Mouse (Mus musculus) heart, embryonic 10.5 days (tissue): Measurements from ENCODE around the gene Chmp6. TPM values are rescaled to one million over a fixed set of nuclear protein-coding genes. Genes with fewer than 3 reads are reported as not detected.

Experiments
- DNase-seq: peaks from one replicate; pipeline ENCODE4 v3.0.0-alpha.2; 2017; ENCODE audit warnings: low spot score
- H3K27ac ChIP-seq: fragments of 300-500 bp; sonication (generic); 2 replicates; pipeline ENCODE4 v1.5.1; 2016; ENCODE audit warnings: mild to moderate bottlenecking
- H3K27me3 ChIP-seq: fragments of 300-500 bp; sonication (generic); 2 replicates; pipeline ENCODE4 v1.6.1; 2016; ENCODE audit warnings: mild to moderate bottlenecking; ENCODE audit not compliant: poor library complexity, insufficient read depth, severe bottlenecking
- H3K36me3 ChIP-seq: fragments of 300-500 bp; sonication (generic); 2 replicates; pipeline ENCODE4 v1.6.1; 2016; ENCODE audit warnings: mild to moderate bottlenecking, moderate library complexity
- H3K4me1 ChIP-seq: fragments of 300-500 bp; sonication (generic); 2 replicates; pipeline ENCODE4 v1.6.1; 2016; ENCODE audit warnings: mild to moderate bottlenecking
- H3K4me3 ChIP-seq: fragments of 300-500 bp; sonication (generic); 2 replicates; pipeline ENCODE4 v1.5.1; 2016; ENCODE audit warnings: mild to moderate bottlenecking, moderate library complexity
- H3K9me3 ChIP-seq: fragments of 300-500 bp; sonication (generic); 2 replicates; pipeline ENCODE4 v1.6.1; 2016; ENCODE audit warnings: mild to moderate bottlenecking, moderate library complexity
- WGBS: fragments of 180-500 bp; shearing (Covaris S2); methylation state at CpG from one replicate; pipeline ENCODE4 v1.1.7; 2016; 5-methylcytosine and 5-hydroxymethylcytosine counted together
- polyA plus RNA-seq: library from polyadenylated mRNA; unstranded; fragments of >200 nt; fragmentation: Nextera tagmentation; extraction: Ambion mirVana; gene quantifications from 2 replicates; pipeline ENCODE4 v1.2.1, GENCODE M21; 2016

Chmp6 gene
- polyA plus RNA-seq, 1 experiment from 2014 or later = 96.6 TPM

DNA sequence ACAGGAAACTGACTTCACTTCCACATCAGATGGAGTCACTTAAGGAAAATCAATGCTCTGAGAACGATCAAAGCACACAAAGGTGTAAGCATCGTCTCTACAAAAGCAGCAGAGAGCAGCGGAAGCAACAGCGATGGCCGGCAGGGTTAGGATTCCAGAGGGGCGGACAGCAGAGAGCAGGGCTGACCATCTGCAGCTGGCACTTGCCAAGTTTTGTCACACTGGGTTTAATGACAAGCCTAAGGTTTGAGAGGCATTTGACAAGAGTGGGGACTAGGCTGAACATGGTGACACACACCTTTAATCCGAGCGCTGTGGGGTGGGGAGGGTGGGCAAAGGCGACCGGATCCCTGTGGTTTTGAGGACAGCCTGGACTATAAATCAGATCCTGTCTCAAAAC is 18.6 kb downstream of the Chmp6 start:
- H3K4me1 ChIP-seq = peaks cover 24% of the 10 kb centered on the region
- H3K4me3 ChIP-seq = no peak overlapping the region
- H3K36me3 ChIP-seq = no peaks in the 10 kb centered on the region
- no peak for DNase-seq
- no peaks in the 10 kb centered on the region for H3K9me3 ChIP-seq
- H3K27ac ChIP-seq = no peak overlapping the region
- H3K27me3 ChIP-seq = peaks cover 5% of the 10 kb centered on the region
- 79% methylated on average over 10 of the region's 10 CpGs for WGBS

DNA sequence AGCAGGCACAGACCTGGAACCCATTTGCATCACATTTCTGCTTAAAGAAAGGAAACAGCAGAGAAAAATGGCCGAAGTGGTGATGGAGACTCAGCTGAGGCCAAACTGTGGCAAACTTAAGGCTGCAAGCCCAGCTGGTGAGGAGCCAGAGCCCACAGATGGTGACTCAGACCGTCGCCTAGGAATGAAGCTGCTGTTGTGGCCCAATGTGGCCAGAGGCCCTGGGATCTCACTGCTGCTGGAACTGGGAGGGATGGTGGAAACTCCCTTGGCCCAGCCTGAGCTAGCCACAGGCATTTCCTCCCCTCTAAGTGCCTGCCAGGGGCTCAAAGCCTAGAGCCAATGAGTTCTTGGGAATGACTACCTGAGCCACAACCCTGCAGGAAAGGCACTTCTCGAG is 19.9 kb downstream of the Chmp6 start:
- Histone ChIP-seq H3K4me3 (no peak overlapping the region), H3K9me3 (no peaks in the 10 kb centered on the region), H3K36me3 (no peaks in the 10 kb centered on the region), H3K27ac (no peak overlapping the region), H3K4me1 (peaks cover 35% of the 10 kb centered on the region), H3K27me3 (peaks cover 19% of the 10 kb centered on the region)
- WGBS = 64% methylated on average over 4 of the region's 4 CpGs
- no peak for DNase-seq

DNA sequence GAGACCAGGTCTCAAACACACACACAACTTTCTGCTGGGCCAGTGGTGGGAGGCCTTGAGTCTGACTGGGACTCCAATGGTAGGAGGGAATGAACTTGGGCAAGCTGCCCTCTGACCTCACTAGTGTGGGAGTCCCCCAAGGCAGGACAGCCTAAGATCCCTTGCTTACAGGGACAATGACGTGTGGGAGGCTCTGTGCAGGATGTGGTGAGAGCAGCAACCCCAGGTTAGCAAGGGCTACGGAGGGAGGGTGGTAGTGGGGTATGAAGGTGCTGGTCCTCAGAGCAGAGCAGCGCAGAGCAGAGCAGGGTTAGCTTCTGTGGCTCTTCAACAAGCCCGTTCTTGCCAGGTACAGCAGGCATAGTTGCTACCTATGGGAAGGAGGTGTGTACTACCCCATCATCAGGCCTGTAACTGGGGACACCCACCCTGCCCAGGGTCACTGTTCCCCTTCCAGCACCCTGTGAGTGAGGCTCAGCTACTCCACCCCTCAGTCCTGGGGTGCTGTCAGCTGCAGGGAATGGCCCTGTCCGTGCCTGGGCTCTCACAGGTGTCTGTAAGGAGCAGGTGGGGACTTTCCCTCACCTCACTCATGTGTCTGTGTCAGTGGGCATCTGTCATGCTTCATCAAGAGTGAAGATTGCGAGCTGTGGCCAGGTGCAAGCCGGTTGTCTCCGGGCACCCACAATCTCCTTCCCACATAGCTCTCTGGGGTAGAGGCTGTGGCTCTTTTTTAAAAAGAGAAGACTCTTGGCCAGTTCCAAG is 20.8 kb downstream of the Chmp6 start:
- no peak overlapping the region for H3K27ac ChIP-seq
- no peak overlapping the region for H3K4me3 ChIP-seq
- WGBS = 76% methylated on average over 8 of the region's 8 CpGs
- no peaks in the 10 kb centered on the region for H3K36me3 ChIP-seq
- peaks cover 27% of the 10 kb centered on the region for H3K27me3 ChIP-seq
- H3K4me1 ChIP-seq = peaks cover 44% of the 10 kb centered on the region
- DNase-seq = no peak
- H3K9me3 ChIP-seq = no peaks in the 10 kb centered on the region

DNA sequence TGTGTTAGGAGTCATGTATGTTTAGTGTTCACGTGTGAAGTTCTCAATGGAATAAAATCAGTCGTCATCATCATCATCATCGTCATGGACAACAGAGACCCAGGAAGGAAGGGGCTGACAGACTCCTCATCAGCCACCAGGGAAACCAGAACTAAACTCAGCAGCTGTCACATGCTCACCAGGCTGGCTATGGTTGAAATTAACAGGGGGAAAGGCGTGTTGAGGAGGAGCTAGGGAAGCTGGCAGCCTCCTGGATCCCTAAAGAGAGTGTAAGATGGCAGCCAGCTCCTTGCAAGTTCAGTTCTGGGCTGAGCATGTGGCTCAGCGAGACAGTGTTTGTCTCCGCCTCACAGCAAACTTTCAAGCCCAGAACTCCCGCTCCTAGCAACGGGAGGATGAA is 21.5 kb downstream of the Chmp6 start:
- no peak for DNase-seq
- H3K36me3 ChIP-seq = no peaks in the 10 kb centered on the region

DNA sequence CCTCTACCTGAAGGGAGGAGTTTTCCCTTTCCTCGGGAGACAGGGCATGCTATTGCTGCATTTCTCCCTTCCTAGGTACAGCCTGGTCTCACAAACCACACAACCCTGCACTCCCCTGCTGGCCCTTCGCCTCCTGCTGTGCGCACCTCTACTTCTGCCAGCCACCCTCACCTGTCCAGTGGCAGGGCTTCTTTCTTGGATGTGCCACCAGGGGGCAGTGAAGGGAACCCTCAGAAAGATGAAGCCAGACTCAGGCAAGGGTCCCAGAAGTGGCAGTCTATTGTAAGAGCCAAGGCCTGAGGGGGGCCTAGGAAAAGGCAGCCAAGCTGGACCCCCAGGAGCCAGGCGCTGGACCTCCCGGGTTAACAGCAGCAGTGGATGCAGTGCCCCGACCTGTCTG is 22.2 kb downstream of the Chmp6 start:
- no peaks in the 10 kb centered on the region for H3K36me3 ChIP-seq
- H3K4me1 ChIP-seq = peaks cover 55% of the 10 kb centered on the region
- H3K4me3 ChIP-seq = no peak overlapping the region
- H3K9me3 ChIP-seq = no peaks in the 10 kb centered on the region
- H3K27ac ChIP-seq = no peak overlapping the region
- peaks cover 42% of the 10 kb centered on the region for H3K27me3 ChIP-seq
- DNase-seq = no peak
- 38% methylated on average over 6 of the region's 6 CpGs for WGBS

More for the DNA sequence above, 21.5 kb downstream of the Chmp6 start:
- Histone ChIP-seq H3K27me3 (peaks cover 35% of the 10 kb centered on the region), H3K4me1 (peaks cover 52% of the 10 kb centered on the region), H3K27ac (no peak overlapping the region), H3K9me3 (no peaks in the 10 kb centered on the region), H3K4me3 (no peak overlapping the region)
- 68% methylated on average over 8 of the region's 8 CpGs for WGBS

DNA sequence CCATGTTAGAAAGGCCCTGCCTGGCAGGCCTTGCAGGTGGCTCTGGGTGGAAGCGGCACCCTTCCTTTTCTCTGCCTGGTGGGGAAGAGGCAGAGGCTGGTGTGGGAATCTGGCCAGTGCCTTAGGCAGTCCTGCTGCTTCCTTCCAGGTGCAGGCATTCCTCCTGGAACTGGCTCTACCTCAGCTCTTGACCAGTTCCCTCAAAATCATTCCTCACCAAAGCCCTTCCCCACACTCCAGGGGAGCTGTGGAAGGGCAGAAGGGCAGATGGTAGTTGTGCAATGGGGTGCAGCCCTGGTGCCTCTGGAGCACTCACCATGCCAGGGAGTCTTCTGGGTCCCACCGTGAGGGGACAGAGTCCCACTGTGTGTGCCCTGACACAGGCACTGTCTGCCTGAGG is 23.2 kb downstream of the Chmp6 start:
- peaks cover 52% of the 10 kb centered on the region for H3K27me3 ChIP-seq
- H3K4me3 ChIP-seq = no peak overlapping the region
- no peaks in the 10 kb centered on the region for H3K9me3 ChIP-seq
- H3K4me1 ChIP-seq = peaks cover 64% of the 10 kb centered on the region
- H3K36me3 ChIP-seq = no peaks in the 10 kb centered on the region
- 73% methylated on average over 2 of the region's 2 CpGs for WGBS
- H3K27ac ChIP-seq = peak overlapping the region; percentile 33; the same call in 1 of the 2 replicates
- DNase-seq = no peak

DNA sequence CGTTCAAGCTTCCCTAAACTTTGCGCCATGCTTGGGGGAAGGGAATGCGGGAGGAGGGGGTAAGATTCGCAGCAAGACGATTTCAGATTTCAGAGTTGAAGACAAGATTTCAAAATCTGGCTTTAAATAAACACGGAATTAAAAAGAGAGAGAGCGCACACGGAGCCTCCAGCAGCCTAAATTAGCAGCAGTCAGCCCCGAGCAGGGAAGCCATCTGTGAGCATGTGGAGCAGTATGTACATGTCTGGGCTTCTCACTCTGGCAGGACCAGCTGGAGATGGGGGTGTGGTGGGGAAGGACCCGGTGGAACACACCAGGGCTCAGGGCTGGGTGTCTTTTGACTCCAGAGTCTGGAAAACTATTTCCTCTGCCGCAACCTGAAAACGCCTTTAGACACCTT is 24.0 kb downstream of the Chmp6 start:
- 0 out of 2 replicates have a peak overlapping the region, but pooled peaks have one; percentile 33 for H3K27ac ChIP-seq
- no peaks in the 10 kb centered on the region for H3K36me3 ChIP-seq
- no peaks in the 10 kb centered on the region for H3K9me3 ChIP-seq
- no peak for DNase-seq
- no peak overlapping the region; the same call in 1 of the 2 replicates for H3K4me3 ChIP-seq
- 53% methylated on average over 12 of the region's 12 CpGs for whole genome bisulfite sequencing
- peaks cover 68% of the 10 kb centered on the region for H3K4me1 ChIP-seq
- H3K27me3 ChIP-seq = peaks cover 56% of the 10 kb centered on the region

DNA sequence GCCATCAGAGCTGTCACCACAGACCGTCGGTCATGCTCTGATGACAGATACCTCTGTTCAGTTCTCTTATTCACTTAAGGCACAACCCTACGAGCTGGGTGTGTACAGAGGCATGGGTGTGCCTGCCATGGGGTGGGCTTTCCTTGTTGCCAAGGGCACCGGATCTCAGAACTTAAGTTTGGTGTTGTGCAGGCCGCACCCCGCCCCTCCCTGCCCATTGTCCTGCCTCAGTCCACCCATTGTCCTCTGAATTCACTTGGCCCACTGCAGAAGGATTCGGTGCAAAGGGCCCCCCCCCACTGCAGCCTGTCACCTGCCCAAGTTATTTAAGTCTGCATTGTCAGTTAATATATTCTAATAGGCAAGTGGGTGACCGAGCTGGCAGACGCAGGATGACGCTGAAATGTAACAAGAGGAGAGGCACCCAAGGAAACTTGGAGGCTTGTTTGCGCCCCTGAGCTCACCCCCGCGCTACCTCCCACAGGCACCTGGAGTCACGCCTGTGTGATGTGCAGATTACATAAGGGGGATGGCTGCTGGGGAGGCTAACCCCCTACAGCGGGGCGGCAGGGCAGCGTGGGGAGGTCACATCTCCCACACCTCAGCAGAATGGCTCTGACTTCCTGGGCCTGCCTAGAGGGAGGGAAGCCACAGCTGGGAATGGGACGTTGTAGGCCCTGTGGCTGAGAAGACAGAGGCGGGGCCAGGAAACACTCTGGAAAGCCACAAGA is 24.7 kb downstream of the Chmp6 start:
- H3K27me3 ChIP-seq = peaks cover 56% of the 10 kb centered on the region
- DNase-seq = no peak
- 47% methylated on average over 19 of the region's 19 CpGs for WGBS
- 0 out of 2 replicates have a peak overlapping the region, but pooled peaks have one; percentile 4 for H3K27ac ChIP-seq
- no peaks in the 10 kb centered on the region for H3K36me3 ChIP-seq
- no peaks in the 10 kb centered on the region for H3K9me3 ChIP-seq
- H3K4me3 ChIP-seq = no peak overlapping the region
- H3K4me1 ChIP-seq = peaks cover 68% of the 10 kb centered on the region

DNA sequence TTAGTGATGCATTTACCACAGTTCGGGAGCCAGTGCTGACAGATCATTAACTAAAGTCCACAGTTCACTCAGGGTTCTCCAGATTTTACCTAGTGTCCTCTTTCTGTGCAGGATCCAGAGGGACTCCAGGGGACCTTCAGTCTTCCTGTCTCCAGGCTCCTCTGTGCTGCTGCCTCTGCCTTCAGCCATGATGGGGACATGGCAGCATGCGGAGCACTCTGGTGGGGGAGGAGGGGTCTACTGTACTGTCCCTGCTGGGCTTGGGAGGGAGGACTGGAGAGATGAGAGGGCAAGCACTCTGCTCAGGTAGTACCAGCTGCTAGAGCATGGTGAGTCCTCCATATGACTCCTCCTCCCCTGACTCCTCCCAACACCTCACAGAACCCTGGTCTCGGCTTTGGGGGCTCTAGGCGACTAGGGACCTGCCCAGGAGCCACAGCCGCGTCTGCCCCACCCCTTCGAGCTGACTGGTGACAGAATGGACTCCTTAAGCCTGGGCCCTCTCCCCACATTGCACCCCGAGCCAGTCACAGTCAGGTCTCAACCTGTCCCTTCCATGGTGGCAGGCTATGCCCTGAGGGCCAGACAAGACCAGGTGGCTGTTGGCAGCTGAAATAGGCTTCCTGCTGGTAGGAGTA is 26.0 kb downstream of the Chmp6 start:
- no peak for DNase-seq
- H3K27me3 ChIP-seq = peaks cover 58% of the 10 kb centered on the region
- H3K4me1 ChIP-seq = peaks cover 80% of the 10 kb centered on the region
- no peak overlapping the region for H3K4me3 ChIP-seq
- H3K9me3 ChIP-seq = no peaks in the 10 kb centered on the region
- H3K27ac ChIP-seq = 0 out of 2 replicates have a peak overlapping the region, but pooled peaks have one; percentile 9
- no peaks in the 10 kb centered on the region for H3K36me3 ChIP-seq
- WGBS = 46% methylated on average over 8 of the region's 8 CpGs

DNA sequence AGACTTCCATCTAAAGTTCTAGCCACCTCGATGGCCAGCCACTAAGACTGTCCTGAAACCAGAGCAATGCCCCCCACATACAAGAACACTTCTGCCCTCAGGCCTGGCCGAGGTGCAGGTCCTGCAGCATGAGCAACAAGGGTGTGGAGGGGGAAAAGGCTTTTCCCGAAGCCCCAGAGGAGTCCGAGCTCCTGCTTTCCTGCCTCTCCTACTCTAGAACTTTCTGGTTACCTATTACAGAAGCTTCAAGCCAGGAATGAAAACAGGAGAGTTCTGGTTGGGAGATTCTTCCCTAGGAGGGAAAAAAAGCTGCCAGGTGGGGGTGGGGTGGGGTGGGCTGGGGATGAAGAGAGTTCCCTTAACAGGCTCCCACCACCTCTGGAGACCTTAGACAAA is 26.5 kb downstream of the Chmp6 start:
- peaks cover 62% of the 10 kb centered on the region for H3K27me3 ChIP-seq
- H3K4me3 ChIP-seq = no peak overlapping the region
- DNase-seq = no peak
- H3K4me1 ChIP-seq = peaks cover 83% of the 10 kb centered on the region
- H3K27ac ChIP-seq = no peak overlapping the region
- H3K9me3 ChIP-seq = no peaks in the 10 kb centered on the region
- WGBS = 59% methylated on average over 4 of the region's 4 CpGs
- H3K36me3 ChIP-seq = no peaks in the 10 kb centered on the region

DNA sequence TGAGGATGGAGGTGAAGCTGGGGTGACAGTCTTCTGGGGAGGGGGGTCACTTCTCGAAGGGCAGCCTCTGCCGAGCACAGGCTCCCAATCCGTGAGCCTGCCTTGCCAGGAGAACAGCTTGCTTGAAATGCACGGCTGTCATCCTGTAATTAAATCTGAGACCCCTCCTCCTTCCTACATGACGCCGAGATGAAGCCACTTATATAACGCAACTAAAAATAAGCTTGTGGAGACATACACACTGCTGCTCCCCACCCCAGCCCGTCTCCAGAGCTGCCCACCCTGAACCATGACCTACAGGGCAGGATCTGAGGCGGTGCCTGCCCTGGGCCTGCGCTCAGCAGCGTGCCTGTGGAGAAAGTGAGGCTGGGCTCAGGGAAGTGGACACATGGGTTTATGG is 26.9 kb downstream of the Chmp6 start:
- DNase-seq = no peak
- Histone ChIP-seq H3K4me3 (no peak overlapping the region), H3K27me3 (peaks cover 66% of the 10 kb centered on the region), H3K36me3 (no peaks in the 10 kb centered on the region), H3K4me1 (peaks cover 87% of the 10 kb centered on the region), H3K27ac (no peak overlapping the region), H3K9me3 (no peaks in the 10 kb centered on the region)
- WGBS = 64% methylated on average over 11 of the region's 11 CpGs

DNA sequence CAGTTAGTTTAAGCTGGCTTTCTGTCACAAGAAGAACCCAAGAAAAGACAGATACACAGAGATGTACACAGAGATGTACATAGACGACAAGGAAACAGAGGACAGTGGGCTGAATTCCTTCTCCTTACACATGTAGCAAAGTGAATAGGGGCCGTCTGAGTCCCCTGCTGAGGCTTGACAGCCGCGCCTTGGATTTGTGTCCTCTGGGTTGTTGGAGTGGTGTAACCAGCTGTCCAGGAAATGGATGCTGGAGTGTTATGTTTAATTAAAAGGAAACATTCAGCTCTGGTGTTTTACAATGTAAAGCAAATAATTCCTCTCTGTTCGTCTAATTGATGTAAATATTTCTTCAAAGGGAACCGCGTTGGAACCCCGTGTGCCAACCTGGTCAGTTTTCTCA is 28.6 kb downstream of the Chmp6 start:
- Histone ChIP-seq H3K36me3 (no peaks in the 10 kb centered on the region), H3K27me3 (peaks cover 63% of the 10 kb centered on the region), H3K27ac (peak overlapping the region; percentile 90; the same call in 1 of the 2 replicates), H3K4me3 (peak overlapping the region; percentile 80), H3K4me1 (peaks cover 84% of the 10 kb centered on the region), H3K9me3 (no peaks in the 10 kb centered on the region)
- WGBS = 7% methylated on average over 8 of the region's 8 CpGs
- DNase-seq = no peak

DNA sequence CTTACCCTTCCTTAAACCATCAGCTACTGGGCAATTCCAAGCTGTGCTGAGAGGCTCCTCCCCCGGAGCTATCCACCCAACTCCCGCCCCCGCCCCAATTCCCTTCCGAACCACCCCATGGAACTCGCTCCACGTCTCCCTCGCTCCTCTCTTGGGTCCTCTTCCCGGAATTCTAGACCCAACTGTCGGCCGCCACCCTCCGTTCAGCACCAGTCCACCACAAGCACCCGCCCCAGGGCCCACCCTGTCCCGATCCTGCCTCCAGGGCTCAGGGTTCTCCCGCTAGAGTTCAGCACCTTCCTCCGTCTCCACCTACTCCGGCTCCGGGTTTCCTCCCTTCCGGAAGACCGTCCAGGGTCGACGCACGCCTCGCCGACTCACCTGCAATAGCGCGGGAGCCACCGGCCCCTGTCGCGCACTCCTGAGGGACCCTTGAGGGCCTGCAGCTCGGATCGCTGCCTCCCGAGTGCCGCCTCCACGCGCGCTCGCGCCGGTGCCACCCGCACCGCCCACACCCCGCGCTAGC is 29.0 kb downstream of the Chmp6 start:
- no peaks in the 10 kb centered on the region for H3K9me3 ChIP-seq
- peaks cover 58% of the 10 kb centered on the region for H3K27me3 ChIP-seq
- WGBS = under 1% methylated on average over 43 of the region's 43 CpGs
- H3K4me1 ChIP-seq = peaks cover 79% of the 10 kb centered on the region
- peak overlapping the region; percentile 80 for H3K4me3 ChIP-seq
- DNase-seq = peak; percentile 88
- no peaks in the 10 kb centered on the region for H3K36me3 ChIP-seq
- peak overlapping the region; percentile 90 for H3K27ac ChIP-seq
